Mouse (Mus musculus) R1 (cell line): ENCODE measurements around the gene Naaladl2.
A peak's percentile ranks its signal among the peaks of the same experiment; 100 is the strongest.

ENCODE experiments used
- DNase-seq: peaks from one replicate; pipeline ENCODE4 v3.0.0-alpha.2; 2018; ENCODE audit warnings: low read depth, low spot score

Gene Naaladl2

GRCm38 (mm10) chr3:25143555-25144311 is at the start of gene Naaladl2:
Gene Naaladl2 (minus strand): TSS chr3:25144261.
- DNase-seq = peak; percentile 60

GRCm38 (mm10) chr3:25151721-25152120 is 7.7 kb upstream of the Naaladl2 start:
- peak; percentile 56 for DNase-seq

GRCm38 (mm10) chr3:25147271-25147670 is 3.2 kb upstream of the Naaladl2 start:
- no peak for DNase-seq

GRCm38 (mm10) chr3:25144961-25145697 is 1.1 kb upstream of the Naaladl2 start:
- DNase-seq = no peak

- DNase-seq = no peak
Measured at GRCm38 (mm10) chr3:25143111-25143510, 950 bp downstream of the Naaladl2 start.

- DNase-seq = no peak
Measured at GRCm38 (mm10) chr3:25131848-25132247, 12.2 kb downstream of the Naaladl2 start.

GRCm38 (mm10) chr3:25127864-25128263 is 16.2 kb downstream of the Naaladl2 start:
- DNase-seq = peak; percentile 91

GRCm38 (mm10) chr3:25124919-25125846 is 18.9 kb downstream of the Naaladl2 start:
- peak; percentile 60 for DNase-seq

GRCm38 (mm10) chr3:25113107-25113506 is 31.0 kb downstream of the Naaladl2 start:
- no peak for DNase-seq

GRCm38 (mm10) chr3:25108997-25109396 is 35.1 kb downstream of the Naaladl2 start:
- DNase-seq = no peak

- no peak for DNase-seq
Measured at GRCm38 (mm10) chr3:25092986-25093385, 51.1 kb downstream of the Naaladl2 start.

GRCm38 (mm10) chr3:25075785-25076184 is 68.3 kb downstream of the Naaladl2 start:
- no peak for DNase-seq

GRCm38 (mm10) chr3:25074266-25074665 is 69.8 kb downstream of the Naaladl2 start:
- no peak for DNase-seq

- peak; percentile 84 for DNase-seq
Measured at GRCm38 (mm10) chr3:25073821-25074220, 70.2 kb downstream of the Naaladl2 start.

- no peak for DNase-seq
Measured at GRCm38 (mm10) chr3:25063217-25063616, 80.8 kb downstream of the Naaladl2 start.

GRCm38 (mm10) chr3:25052975-25053374 is 91.1 kb downstream of the Naaladl2 start:
- DNase-seq = no peak

- no peak for DNase-seq
Measured at GRCm38 (mm10) chr3:25019972-25020371, 124.1 kb downstream of the Naaladl2 start.

- DNase-seq = no peak
Measured at GRCm38 (mm10) chr3:25010751-25011150, 133.3 kb downstream of the Naaladl2 start.

- peak; percentile 93 for DNase-seq
Measured at GRCm38 (mm10) chr3:25006802-25007201, 137.3 kb downstream of the Naaladl2 start.

- no peak for DNase-seq
Measured at GRCm38 (mm10) chr3:24992577-24992976, 151.5 kb downstream of the Naaladl2 start.

- no peak for DNase-seq
Measured at GRCm38 (mm10) chr3:24992078-24992477, 152.0 kb downstream of the Naaladl2 start.

- no peak for DNase-seq
Measured at GRCm38 (mm10) chr3:24982111-24982510, 161.9 kb downstream of the Naaladl2 start.
